Mouse (Mus musculus) MEL (cell line): ENCODE data around the gene Prcc.

Experiments used
- CTCF ChIP-seq, 3 experiments: IDR thresholded peaks in 2 of 3; conservative IDR thresholded peaks in 1 of 3; 2 replicates each; pipeline ENCODE4 v1.5.1; 2011 to 2012; ENCODE audit warnings: low read length in 3 of 3, low read depth in 2 of 3, mild to moderate bottlenecking in 2 of 3, improper control_type of control experiment in 1 of 3, inconsistent platforms in 1 of 3, mixed read lengths in 1 of 3, moderate library complexity in 1 of 3; ENCODE audit not compliant: control insufficient read depth in 1 of 3, insufficient read depth in 1 of 3, poor library complexity in 1 of 3, severe bottlenecking in 1 of 3
- E2F4 ChIP-seq: IDR thresholded peaks from 2 replicates; pipeline ENCODE4 v1.6.1; 2011; ENCODE audit warnings: low read depth, low read length, improper control_type of control experiment, borderline replicate concordance
- GABPA ChIP-seq: IDR thresholded peaks from 2 replicates; pipeline ENCODE4 v1.6.1; 2012; ENCODE audit warnings: low read depth, mild to moderate bottlenecking, inconsistent platforms, low read length, improper control_type of control experiment, moderate library complexity
- HCFC1 ChIP-seq: IDR thresholded peaks from 2 replicates; pipeline ENCODE4 v1.6.1; 2012; ENCODE audit warnings: low read depth, mild to moderate bottlenecking, inconsistent platforms, low read length, improper control_type of control experiment, moderate library complexity
- MAX ChIP-seq: IDR thresholded peaks from 2 replicates; pipeline ENCODE4 v1.6.1; 2011; ENCODE audit warnings: low read length, improper control_type of control experiment
- NRF1 ChIP-seq: IDR thresholded peaks from 2 replicates; pipeline ENCODE4 v1.6.1; 2014; ENCODE audit warnings: low read depth, mild to moderate bottlenecking, inconsistent platforms, low read length, improper control_type of control experiment, moderate library complexity; ENCODE audit not compliant: poor library complexity, insufficient read depth, severe bottlenecking
- POLR2A ChIP-seq, 2 experiments: IDR thresholded peaks; 2 replicates each; pipeline ENCODE4 v1.6.1; 2011 to 2012; ENCODE audit warnings: low read length in 2 of 2, mild to moderate bottlenecking in 2 of 2, control low read depth in 1 of 2, improper control_type of control experiment in 1 of 2, low read depth in 1 of 2, moderate library complexity in 1 of 2; ENCODE audit not compliant: control insufficient read depth in 1 of 2, insufficient read depth in 1 of 2, poor library complexity in 1 of 2
- RCOR1 ChIP-seq: IDR thresholded peaks from 2 replicates; pipeline ENCODE4 v1.6.1; 2012; ENCODE audit warnings: low read depth, mild to moderate bottlenecking, inconsistent platforms, low read length, improper control_type of control experiment
- SMC3 ChIP-seq: IDR thresholded peaks from 2 replicates; pipeline ENCODE4 v1.6.1; 2011; ENCODE audit warnings: low read depth, low read length, improper control_type of control experiment

GRCm38 (mm10) chr3:87854795-87855568, 30.4 kb downstream of the Prcc start:
- no peak for TF ChIP-seq HCFC1
- no peak for TF ChIP-seq E2F4
- TF ChIP-seq CTCF (IDR thresholded peaks at IDR 0.05 in 2 of 3, conservative IDR thresholded peaks at IDR 0.05 in 1 of 3; ENCODE audit: control insufficient read depth in 1 of 3, insufficient read depth in 1 of 3, low read depth in 2 of 3, low read length in 3 of 3, poor library complexity in 1 of 3, severe bottlenecking in 1 of 3) = no peak
- no peak for TF ChIP-seq POLR2A (IDR thresholded peaks at IDR 0.05; ENCODE audit: control insufficient read depth in 1 of 2, insufficient read depth in 1 of 2, low read depth in 1 of 2, low read length in 2 of 2, poor library complexity in 1 of 2)
- TF ChIP-seq SMC3 = no peak
- no peak for TF ChIP-seq RCOR1
- TF ChIP-seq MAX = no peak
- no peak for TF ChIP-seq GABPA
- TF ChIP-seq NRF1 = no peak
